Mouse (Mus musculus) liver, adult 2 months (tissue): ENCODE data around the gene Adgrf1.

ENCODE experiments used
- CTCF ChIP-seq: fragments of 200-500 bp; IDR thresholded peaks from 2 replicates; pipeline ENCODE4 v1.5.1; 2011; ENCODE audit warnings: low read depth, low read length, control low read depth
- POLR2A ChIP-seq: fragments of 200-500 bp; IDR thresholded peaks from 2 replicates; pipeline ENCODE4 v1.6.1; 2011; ENCODE audit warnings: low read length, control low read depth; ENCODE audit not compliant: insufficient read depth; ENCODE audit errors: extremely low read depth

DNA sequence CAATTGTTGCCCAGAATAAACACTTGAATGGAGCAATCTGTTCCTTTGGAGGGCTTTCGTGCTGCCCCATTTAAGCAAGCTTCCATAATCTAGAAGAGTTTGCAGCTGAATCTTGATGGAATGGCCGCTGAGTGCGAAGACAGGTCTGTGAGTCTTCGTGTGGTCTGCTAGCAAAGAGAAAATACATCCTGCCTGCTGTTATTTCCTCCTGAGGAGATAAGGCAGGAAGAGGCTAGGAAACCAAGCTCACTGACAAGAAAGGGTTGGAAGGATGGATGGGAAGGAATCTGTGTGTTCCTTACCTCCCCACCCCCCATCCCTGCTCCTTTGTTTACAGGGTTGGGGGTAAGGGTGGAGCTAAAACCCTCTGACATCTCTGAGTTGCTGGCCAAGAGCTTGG lies 103.9 kb downstream of the Adgrf1 start:
- TF ChIP-seq CTCF (no peak), POLR2A (no peak)
